Mouse (Mus musculus): ENCODE data around the gene Agbl3. TPM values are rescaled to one million over a fixed set of nuclear protein-coding genes. Genes with fewer than 3 reads are reported as not detected.

Agbl3 gene
- polyA plus RNA-seq, 1 experiment from 2014 or later: 14.4 TPM

DNA sequence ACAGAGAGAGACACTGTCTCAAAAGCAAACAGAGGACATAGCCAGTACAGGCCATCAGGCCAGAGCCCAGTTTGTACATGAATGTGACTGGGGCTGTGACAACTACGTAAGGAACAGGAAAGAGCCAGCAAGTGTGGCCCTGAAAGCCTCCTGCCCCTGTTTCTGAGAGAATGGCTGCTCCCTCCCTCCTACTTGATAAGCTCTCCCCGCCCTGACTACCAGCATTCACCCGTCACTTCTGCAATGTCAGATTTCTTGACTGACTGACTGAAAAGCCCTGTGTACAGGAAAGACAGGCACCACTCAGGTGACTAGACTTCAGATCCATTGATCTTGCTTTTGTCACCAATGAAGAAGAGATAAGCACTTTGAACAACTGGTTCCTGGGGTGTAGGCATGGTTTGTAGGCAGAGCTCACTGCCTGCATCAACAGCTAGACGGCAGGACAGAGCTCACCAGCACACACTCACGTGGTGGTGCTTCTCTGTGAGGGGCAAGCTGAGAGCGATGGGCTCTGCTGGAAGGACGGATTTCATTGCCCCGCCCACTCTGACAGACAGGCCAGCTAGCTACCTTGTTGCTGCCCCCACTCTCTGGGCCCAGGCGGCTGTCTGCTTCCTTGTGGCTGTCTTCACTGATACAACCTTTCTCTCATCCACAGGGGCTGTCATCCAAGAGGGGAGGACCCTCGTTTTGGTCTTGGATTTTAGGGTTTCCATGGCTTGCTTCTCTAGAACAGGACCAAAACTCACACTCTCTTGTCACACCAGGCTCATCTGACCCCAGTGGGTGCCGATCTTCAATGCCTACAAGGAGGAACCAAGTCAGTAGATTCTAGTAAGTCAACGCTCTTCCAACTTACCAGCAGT is 96.0 kb downstream of the Agbl3 start:
- Histone ChIP-seq H3K9ac (ENCODE audit: low read depth, low read length) (no peak overlapping the region), H3K4me1 (ENCODE audit: control insufficient read depth, insufficient read depth, low read depth, low read length) (peaks cover 13% of the 10 kb centered on the region), H3K36me3 (ENCODE audit: control insufficient read depth, insufficient read depth, low read length) (no peaks in the 10 kb centered on the region), H3K4me3 (ENCODE audit: low read length) (no peak overlapping the region), H3K4me2 (ENCODE audit: low read length) (no peak overlapping the region; the same call in 1 of the 2 replicates), H3K27me3 (replicated peaks; ENCODE audit: control insufficient read depth, insufficient read depth, low read length) (no peaks in the 10 kb centered on the region), H3K9me3 (ENCODE audit: control insufficient read depth, low read length) (no peaks in the 10 kb centered on the region), H3K27ac (ENCODE audit: low read depth, low read length) (no peak overlapping the region)
- no peak for ATAC-seq
- 51% methylated on average over 12 of the region's 12 CpGs for WGBS

DNA sequence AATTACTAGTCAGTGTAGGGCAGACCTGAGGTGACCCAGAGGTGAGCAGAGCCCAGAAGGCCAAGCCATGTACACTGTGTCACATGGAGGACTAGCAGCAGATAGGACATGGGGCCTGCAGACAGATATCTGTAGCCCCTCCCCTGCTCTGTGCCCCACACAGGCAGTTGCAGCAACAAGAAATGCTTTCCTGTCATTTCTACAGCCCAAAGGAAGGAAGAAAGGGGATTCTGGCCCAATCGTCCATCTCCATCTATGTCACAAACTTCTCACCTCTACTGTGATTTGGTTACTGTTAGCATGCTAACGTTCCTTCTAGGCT is 96.6 kb downstream of the Agbl3 start:
- Histone ChIP-seq H3K36me3 (ENCODE audit: control insufficient read depth, insufficient read depth, low read length) (0 out of 2 replicates have a peak, but pooled peaks cover 2% of the 10 kb centered on the region), H3K9ac (ENCODE audit: low read depth, low read length) (peak overlapping the region; percentile 85; the same call in 1 of the 2 replicates), H3K4me1 (ENCODE audit: control insufficient read depth, insufficient read depth, low read depth, low read length) (peaks cover 13% of the 10 kb centered on the region), H3K9me3 (ENCODE audit: control insufficient read depth, low read length) (no peaks in the 10 kb centered on the region), H3K4me2 (ENCODE audit: low read length) (peak overlapping the region; percentile 69), H3K27me3 (replicated peaks; ENCODE audit: control insufficient read depth, insufficient read depth, low read length) (no peaks in the 10 kb centered on the region), H3K4me3 (ENCODE audit: low read length) (no peak overlapping the region; the same call in 1 of the 2 replicates), H3K27ac (ENCODE audit: low read depth, low read length) (no peak overlapping the region)
- 62% methylated on average over 2 of the region's 2 CpGs for WGBS
- ATAC-seq: no peak

GRCm38 (mm10) chr6:34877509-34878321 is 97.5 kb downstream of the Agbl3 start, which contains the start of gene Cyren:
Gene Cyren (minus strand): TSS chr6:34878060.
- ATAC-seq: peak; percentile 96

GRCm38 (mm10) chr6:34879101-34879740 is 99.0 kb downstream of the Agbl3 start:
- ATAC-seq: no peak
- no peak overlapping the region for H3K27ac ChIP-seq (ENCODE audit: low read depth, low read length)
- H3K9me3 ChIP-seq (ENCODE audit: control insufficient read depth, low read length): no peaks in the 10 kb centered on the region
- peaks cover 13% of the 10 kb centered on the region for H3K4me1 ChIP-seq (ENCODE audit: control insufficient read depth, insufficient read depth, low read depth, low read length)
- no peak overlapping the region for H3K4me2 ChIP-seq (ENCODE audit: low read length)
- H3K27me3 ChIP-seq (replicated peaks; ENCODE audit: control insufficient read depth, insufficient read depth, low read length): no peaks in the 10 kb centered on the region
- no peak overlapping the region for H3K4me3 ChIP-seq (ENCODE audit: low read length)
- 90% methylated on average over 16 of the region's 16 CpGs for WGBS
- peaks cover 6% of the 10 kb centered on the region; the same call in 1 of the 2 replicates for H3K36me3 ChIP-seq (ENCODE audit: control insufficient read depth, insufficient read depth, low read length)
- H3K9ac ChIP-seq (ENCODE audit: low read depth, low read length): no peak overlapping the region

More at GRCm38 (mm10) chr6:34877509-34878321, 97.5 kb downstream of the Agbl3 start, which contains the start of gene Cyren:
- Histone ChIP-seq H3K36me3 (ENCODE audit: control insufficient read depth, insufficient read depth, low read length) (0 out of 2 replicates have a peak, but pooled peaks cover 2% of the 10 kb centered on the region), H3K4me3 (ENCODE audit: low read length) (peak within 1 kb of the TSS; percentile 72), H3K9ac (ENCODE audit: low read depth, low read length) (peak within 1 kb of the TSS; percentile 85), H3K4me2 (ENCODE audit: low read length) (peak within 1 kb of the TSS; percentile 69), H3K4me1 (ENCODE audit: control insufficient read depth, insufficient read depth, low read depth, low read length) (peaks cover 13% of the 10 kb centered on the region), H3K9me3 (ENCODE audit: control insufficient read depth, low read length) (no peaks in the 10 kb centered on the region), H3K27me3 (replicated peaks; ENCODE audit: control insufficient read depth, insufficient read depth, low read length) (no peaks in the 10 kb centered on the region), H3K27ac (ENCODE audit: low read depth, low read length) (peak within 1 kb of the TSS; percentile 91)
- under 1% methylated on average over 56 of the region's 56 CpGs for WGBS

DNA sequence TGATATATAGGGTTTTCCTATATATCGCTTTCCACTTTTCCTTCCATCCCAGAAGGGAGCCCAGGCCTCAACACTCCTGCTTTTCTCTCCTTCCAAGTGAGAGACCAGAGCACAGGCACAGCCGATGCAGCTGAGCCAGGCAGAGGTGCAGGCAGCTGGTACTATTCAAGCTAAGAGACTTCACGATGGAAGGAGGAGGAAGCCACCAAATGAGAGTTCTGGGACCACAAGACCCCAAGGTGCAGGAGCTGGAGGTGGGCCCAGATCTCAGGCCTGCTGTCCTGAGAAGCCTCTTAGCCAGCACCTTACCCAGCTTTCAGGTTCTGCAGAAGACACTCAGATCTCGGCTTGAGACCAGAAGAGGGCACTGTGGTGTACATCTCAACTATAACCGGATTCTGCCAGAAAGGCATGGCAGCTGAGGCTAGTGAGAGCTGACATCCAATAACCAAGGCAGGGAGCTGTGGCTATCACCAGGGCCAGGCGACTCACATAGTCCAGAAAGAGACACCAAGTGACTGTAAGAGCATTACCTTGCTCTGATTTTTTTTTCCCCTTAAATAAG is 99.8 kb downstream of the Agbl3 start:
- peaks cover 6% of the 10 kb centered on the region; the same call in 1 of the 2 replicates for H3K36me3 ChIP-seq (ENCODE audit: control insufficient read depth, insufficient read depth, low read length)
- no peaks in the 10 kb centered on the region for H3K9me3 ChIP-seq (ENCODE audit: control insufficient read depth, low read length)
- no peak overlapping the region for H3K9ac ChIP-seq (ENCODE audit: low read depth, low read length)
- H3K4me3 ChIP-seq (ENCODE audit: low read length): no peak overlapping the region
- H3K4me1 ChIP-seq (ENCODE audit: control insufficient read depth, insufficient read depth, low read depth, low read length): peaks cover 13% of the 10 kb centered on the region
- 51% methylated on average over 6 of the region's 6 CpGs for WGBS
- no peak overlapping the region for H3K27ac ChIP-seq (ENCODE audit: low read depth, low read length)
- no peaks in the 10 kb centered on the region for H3K27me3 ChIP-seq (replicated peaks; ENCODE audit: control insufficient read depth, insufficient read depth, low read length)
- H3K4me2 ChIP-seq (ENCODE audit: low read length): no peak overlapping the region
- no peak for ATAC-seq

- 87% methylated on average over 7 of the region's 7 CpGs for WGBS
- Histone ChIP-seq H3K4me1 (ENCODE audit: control insufficient read depth, insufficient read depth, low read depth, low read length) (no peaks in the 10 kb centered on the region), H3K4me2 (ENCODE audit: low read length) (no peak overlapping the region), H3K27me3 (replicated peaks; ENCODE audit: control insufficient read depth, insufficient read depth, low read length) (no peaks in the 10 kb centered on the region), H3K4me3 (ENCODE audit: low read length) (no peak overlapping the region), H3K27ac (ENCODE audit: low read depth, low read length) (no peak overlapping the region), H3K9me3 (ENCODE audit: control insufficient read depth, low read length) (no peaks in the 10 kb centered on the region), H3K9ac (ENCODE audit: low read depth, low read length) (no peak overlapping the region), H3K36me3 (ENCODE audit: control insufficient read depth, insufficient read depth, low read length) (peaks cover 8% of the 10 kb centered on the region; the same call in 1 of the 2 replicates)
- ATAC-seq: no peak
Measured at GRCm38 (mm10) chr6:34884724-34885123, 104.5 kb downstream of the Agbl3 start.

DNA sequence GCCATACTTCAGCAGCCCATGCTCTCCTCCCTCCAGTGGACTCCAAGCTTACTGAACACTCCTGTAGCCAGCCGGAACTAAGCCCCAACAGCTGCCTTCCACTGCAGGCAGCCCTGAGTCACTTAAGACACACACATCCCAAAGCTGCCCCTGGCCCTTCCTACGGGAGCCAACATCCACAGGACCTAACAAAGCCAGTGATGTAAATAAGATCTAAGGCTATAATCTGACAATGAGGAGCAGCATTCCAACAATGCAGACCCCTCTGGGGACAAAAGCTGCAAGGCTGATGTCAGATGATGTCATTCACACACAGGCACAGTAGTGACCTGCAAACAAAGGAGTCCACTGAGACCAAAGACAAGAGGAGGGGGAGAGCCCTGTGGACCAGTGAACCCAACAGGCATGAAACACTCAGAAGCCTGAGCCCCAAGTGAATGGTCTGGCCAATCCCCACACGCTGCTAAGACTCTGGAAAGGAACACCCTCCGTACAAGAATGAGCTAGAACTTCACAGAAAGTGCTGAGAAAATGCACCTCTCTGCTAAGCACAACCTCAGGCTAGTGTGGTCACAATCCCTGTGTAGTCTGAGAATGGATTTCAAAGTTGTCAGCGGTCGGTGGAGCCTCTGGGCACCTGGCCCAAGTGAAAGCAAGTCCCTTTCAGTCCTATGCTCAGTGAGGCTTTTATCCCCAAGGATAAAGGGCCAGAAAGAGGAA is 107.1 kb downstream of the Agbl3 start:
- no peaks in the 10 kb centered on the region for H3K4me1 ChIP-seq (ENCODE audit: control insufficient read depth, insufficient read depth, low read depth, low read length)
- no peaks in the 10 kb centered on the region for H3K27me3 ChIP-seq (replicated peaks; ENCODE audit: control insufficient read depth, insufficient read depth, low read length)
- peaks cover 13% of the 10 kb centered on the region for H3K36me3 ChIP-seq (ENCODE audit: control insufficient read depth, insufficient read depth, low read length)
- 33% methylated on average over 6 of the region's 6 CpGs for WGBS
- H3K9ac ChIP-seq (ENCODE audit: low read depth, low read length): no peak overlapping the region; the same call in 1 of the 2 replicates
- ATAC-seq: peak; percentile 60; the same call in 1 of the 2 replicates
- no peak overlapping the region for H3K4me3 ChIP-seq (ENCODE audit: low read length)
- H3K27ac ChIP-seq (ENCODE audit: low read depth, low read length): no peak overlapping the region
- no peak overlapping the region for H3K4me2 ChIP-seq (ENCODE audit: low read length)
- no peaks in the 10 kb centered on the region for H3K9me3 ChIP-seq (ENCODE audit: control insufficient read depth, low read length)

- H3K27ac ChIP-seq (ENCODE audit: low read depth, low read length): no peak overlapping the region
- no peak overlapping the region for H3K4me2 ChIP-seq (ENCODE audit: low read length)
- no peaks in the 10 kb centered on the region for H3K9me3 ChIP-seq (ENCODE audit: control insufficient read depth, low read length)
- ATAC-seq: no peak
- H3K9ac ChIP-seq (ENCODE audit: low read depth, low read length): no peak overlapping the region
- H3K27me3 ChIP-seq (replicated peaks; ENCODE audit: control insufficient read depth, insufficient read depth, low read length): no peaks in the 10 kb centered on the region
- WGBS: 53% methylated on average over 4 of the region's 4 CpGs
- peaks cover 22% of the 10 kb centered on the region for H3K36me3 ChIP-seq (ENCODE audit: control insufficient read depth, insufficient read depth, low read length)
- H3K4me3 ChIP-seq (ENCODE audit: low read length): no peak overlapping the region
- no peaks in the 10 kb centered on the region for H3K4me1 ChIP-seq (ENCODE audit: control insufficient read depth, insufficient read depth, low read depth, low read length)
Measured at GRCm38 (mm10) chr6:34889185-34889584, 109.0 kb downstream of the Agbl3 start.

Data from hindbrain, embryonic 16.5 days (tissue).